Mouse (Mus musculus): ENCODE measurements around the gene Vcl.

DNA sequence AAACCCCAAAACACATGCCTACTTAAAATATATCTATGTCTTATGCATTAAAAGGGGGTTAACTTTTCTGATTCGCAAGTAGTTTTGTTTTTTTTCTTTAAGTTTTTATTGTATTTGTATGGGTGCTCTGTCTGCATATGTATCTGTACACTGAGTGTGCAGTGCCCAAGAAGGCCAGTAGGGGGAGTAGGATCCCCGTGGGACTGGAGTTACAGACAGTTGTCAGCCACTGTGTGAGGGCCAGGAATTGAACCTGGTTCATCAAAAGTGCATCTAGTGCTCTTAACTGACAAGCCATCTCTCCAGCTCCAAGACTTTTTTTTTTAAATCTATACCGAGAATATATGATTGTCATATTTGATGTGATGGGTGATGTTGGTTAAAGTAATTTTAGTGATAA, 121.5 kb downstream of the Vcl start:
- TF ChIP-seq POLR2A (IDR thresholded peaks at IDR 0.05; ENCODE audit: extremely low read depth, insufficient read depth, low read length) (no peak), CTCF (IDR thresholded peaks at IDR 0.05; ENCODE audit: extremely low read depth, insufficient read depth, low read length) (0 out of 2 replicates have a peak, but pooled peaks have one; percentile 29)

All from cortical plate, adult 2 months (tissue).